Mouse (Mus musculus) small intestine, adult 2 months (tissue): ENCODE results near the gene Amigo2.

Experiments used
- CTCF ChIP-seq: fragments of 200-500 bp; IDR thresholded peaks from 2 replicates; pipeline ENCODE4 v1.5.1; 2012; ENCODE audit warnings: low read depth, mild to moderate bottlenecking, control low read depth, inconsistent platforms, low read length, moderate library complexity, mixed read lengths; ENCODE audit not compliant: insufficient replicate concordance, insufficient read length; ENCODE audit errors: extremely low read depth
- POLR2A ChIP-seq: fragments of 200-500 bp; IDR thresholded peaks from 2 replicates; pipeline ENCODE4 v1.6.1; 2012; ENCODE audit warnings: low read depth, mild to moderate bottlenecking, control low read depth, inconsistent platforms, low read length, moderate library complexity

DNA sequence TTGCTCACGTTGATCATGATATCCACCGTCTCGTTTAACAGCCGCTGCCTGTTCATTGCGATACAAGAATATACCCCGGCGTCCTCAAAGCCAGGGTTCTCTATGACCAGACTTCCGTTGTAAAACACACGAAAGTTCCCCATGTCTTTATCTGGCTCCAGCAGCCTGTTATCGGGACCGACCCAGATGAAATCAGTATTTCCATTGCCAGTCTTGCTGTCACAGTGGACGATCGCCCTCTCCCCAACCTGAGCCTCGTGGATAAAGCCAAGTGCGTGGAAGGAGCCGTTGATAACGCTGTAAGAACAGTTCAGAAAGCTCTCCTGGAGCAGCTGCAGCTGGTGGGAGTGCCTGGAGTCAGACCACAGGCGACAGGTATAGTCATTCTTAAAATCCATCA lies 1.7 kb downstream of the Amigo2 start:
- no peak for TF ChIP-seq CTCF
- no peak for TF ChIP-seq POLR2A
